Mouse (Mus musculus) hindbrain, embryonic 15.5 days (tissue): ENCODE measurements around the gene Slc7a8. TPM values are rescaled to one million over a fixed set of nuclear protein-coding genes. Genes with fewer than 3 reads are reported as not detected.

Experiments
- ATAC-seq: fragments of 200-750 bp; cut with Nextera tagmentation; 2 replicates; pipeline ENCODE4 v1.8.0; 2017; ENCODE audit warnings: low read depth, moderate number of reproducible peaks, moderate TSS enrichment; ENCODE audit not compliant: low FRiP score
- H3K27ac ChIP-seq: fragments of 300-500 bp; sonication (generic); replicated peaks from 2 replicates; pipeline ENCODE4 v1.5.1; 2015; ENCODE audit warnings: mild to moderate bottlenecking, inconsistent platforms
- H3K27me3 ChIP-seq: fragments of 300-500 bp; sonication (generic); 2 replicates; pipeline ENCODE4 v1.6.1; 2015; ENCODE audit warnings: control low read depth, inconsistent platforms
- H3K36me3 ChIP-seq: fragments of 300-500 bp; sonication (generic); 2 replicates; pipeline ENCODE4 v1.6.1; 2015; ENCODE audit warnings: control low read depth, inconsistent platforms
- H3K4me1 ChIP-seq: fragments of 300-500 bp; sonication (generic); replicated peaks from 2 replicates; pipeline ENCODE4 v1.6.1; 2015; ENCODE audit warnings: control low read depth, inconsistent platforms
- H3K4me2 ChIP-seq: fragments of 300-500 bp; sonication (generic); 2 replicates; pipeline ENCODE4 v1.6.1; 2015; ENCODE audit warnings: moderate library complexity, mild to moderate bottlenecking, inconsistent platforms
- H3K4me3 ChIP-seq: fragments of 300-500 bp; sonication (generic); 2 replicates; pipeline ENCODE4 v1.5.1; 2015; ENCODE audit warnings: mild to moderate bottlenecking, inconsistent platforms
- H3K9ac ChIP-seq: fragments of 300-500 bp; sonication (generic); 2 replicates; pipeline ENCODE4 v1.6.1; 2015; ENCODE audit warnings: inconsistent platforms
- H3K9me3 ChIP-seq: fragments of 300-500 bp; sonication (generic); 2 replicates; pipeline ENCODE4 v1.6.1; 2016; ENCODE audit warnings: control low read depth, inconsistent platforms
- WGBS: fragments of 180-500 bp; shearing (Covaris S2); methylation state at CpG from one replicate; pipeline ENCODE4 v1.1.7; 2015; 5-methylcytosine and 5-hydroxymethylcytosine counted together
- polyA plus RNA-seq: library from polyadenylated mRNA; unstranded; fragments of >200 nt; fragmentation: Nextera tagmentation; extraction: Ambion mirVana; gene quantifications from 2 replicates; pipeline ENCODE4 v1.2.1, GENCODE M21; 2015

Slc7a8 gene
- polyA plus RNA-seq, 1 experiment from 2014 or later, result 9.1 TPM

- Histone ChIP-seq H3K27me3 (no peaks in the 10 kb centered on the region), H3K36me3 (no peaks in the 10 kb centered on the region), H3K27ac (no peak overlapping the region), H3K4me3 (no peak overlapping the region), H3K9ac (no peak overlapping the region), H3K9me3 (no peaks in the 10 kb centered on the region), H3K4me1 (peaks cover 4% of the 10 kb centered on the region; the same call in 1 of the 2 replicates), H3K4me2 (no peak overlapping the region)
- no peak for ATAC-seq
- 73% methylated on average over 4 of the region's 4 CpGs for WGBS
These were observed 32.5 kb downstream of the Slc7a8 start for GRCm38 (mm10) chr14:54749238-54749637.

DNA sequence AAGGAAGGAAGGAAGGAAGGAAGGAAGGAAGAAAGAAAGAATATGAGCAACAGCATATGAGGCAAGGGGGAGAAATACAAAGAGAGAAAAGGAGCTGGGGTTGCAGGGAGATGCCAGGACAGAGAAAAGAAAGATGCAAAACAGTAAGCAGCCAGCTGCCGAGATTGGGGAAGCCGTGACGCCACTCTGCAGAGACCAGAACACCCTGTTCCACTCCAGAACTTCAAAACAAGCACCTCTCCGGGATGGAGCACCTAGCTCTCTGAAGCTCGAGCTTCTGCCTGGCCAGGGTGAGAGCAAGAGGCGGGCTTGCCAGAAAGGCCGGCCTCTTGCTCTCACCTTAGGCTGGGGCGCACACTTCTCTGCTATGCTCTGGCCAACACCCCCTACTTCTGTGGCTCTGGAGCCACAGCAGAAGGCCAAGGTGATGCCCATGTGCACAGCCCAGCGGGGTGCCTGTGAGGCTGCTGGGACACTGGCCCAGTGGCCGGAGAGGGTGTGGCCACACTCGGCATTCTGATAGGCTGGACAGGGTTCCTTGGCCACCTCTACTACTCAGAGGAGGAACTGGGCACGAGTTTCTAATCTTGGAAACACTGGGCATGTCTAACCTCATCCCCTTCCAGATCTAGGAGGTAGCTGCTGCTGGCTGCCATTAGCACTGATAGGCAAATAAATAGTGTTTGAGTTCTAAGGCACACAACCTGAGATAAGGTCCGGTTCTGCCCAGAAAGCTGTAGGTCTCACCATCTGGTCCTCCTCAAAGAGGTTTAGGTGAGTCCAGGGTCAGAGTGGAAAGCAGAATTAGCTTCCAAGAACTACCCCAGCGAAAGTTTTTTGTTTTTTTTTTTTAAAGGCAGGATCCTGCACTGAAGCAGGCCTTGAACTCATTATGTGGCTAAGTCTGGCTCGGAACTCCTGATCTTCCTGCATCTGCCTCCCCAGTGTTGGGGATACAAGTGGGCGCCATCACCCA lies 33.5 kb downstream of the Slc7a8 start:
- Histone ChIP-seq H3K4me2 (no peak overlapping the region), H3K4me3 (no peak overlapping the region), H3K27ac (no peak overlapping the region), H3K9me3 (no peaks in the 10 kb centered on the region), H3K9ac (no peak overlapping the region), H3K4me1 (no peaks in the 10 kb centered on the region), H3K36me3 (no peaks in the 10 kb centered on the region), H3K27me3 (no peaks in the 10 kb centered on the region)
- WGBS, result 84% methylated on average over 16 of the region's 16 CpGs
- no peak for ATAC-seq

DNA sequence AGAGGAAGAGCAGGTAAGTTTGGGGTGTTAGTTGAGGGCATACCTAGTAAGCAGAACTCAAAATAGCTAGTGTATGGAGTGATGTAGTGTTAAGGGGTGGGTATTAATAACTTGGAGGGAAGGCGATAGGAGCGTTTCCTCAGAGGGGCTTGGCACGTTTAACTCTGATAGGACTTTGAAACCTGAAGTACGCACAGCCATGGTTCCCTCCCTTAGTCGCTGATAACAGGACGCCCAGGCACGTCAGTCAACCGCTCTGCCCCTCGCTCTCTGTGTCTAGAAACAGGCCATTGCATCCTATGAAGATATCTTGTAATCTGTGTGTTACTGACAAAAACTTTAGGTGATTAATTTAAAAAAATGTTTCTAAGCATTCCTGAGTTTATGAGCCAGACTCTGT lies 35.7 kb downstream of the Slc7a8 start:
- no peaks in the 10 kb centered on the region for H3K36me3 ChIP-seq
- no peaks in the 10 kb centered on the region for H3K4me1 ChIP-seq
- H3K4me2 ChIP-seq, result no peak overlapping the region
- no peak overlapping the region for H3K27ac ChIP-seq
- WGBS, result 96% methylated on average over 9 of the region's 9 CpGs
- no peaks in the 10 kb centered on the region for H3K27me3 ChIP-seq
- H3K9me3 ChIP-seq, result no peaks in the 10 kb centered on the region
- H3K4me3 ChIP-seq, result no peak overlapping the region
- H3K9ac ChIP-seq, result no peak overlapping the region
- ATAC-seq, result no peak

DNA sequence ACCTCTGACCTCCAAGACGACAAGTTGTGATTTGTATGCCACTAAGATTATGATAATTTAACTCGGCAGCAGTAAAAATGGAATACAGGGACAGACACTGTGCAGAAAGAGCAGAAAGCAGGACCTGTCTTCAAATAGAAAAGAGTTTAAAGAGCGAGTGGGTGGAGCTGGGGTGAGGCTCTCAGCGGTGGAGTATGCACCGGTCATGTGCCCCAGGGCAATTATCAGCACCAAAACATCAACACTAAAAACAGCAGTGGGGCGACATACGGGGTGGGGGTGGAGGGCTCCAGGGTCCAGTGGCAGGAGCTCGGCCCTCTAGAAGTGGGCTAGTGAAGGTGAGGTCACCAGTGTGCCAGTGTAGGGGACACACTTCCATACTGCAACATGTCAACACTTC lies 37.3 kb downstream of the Slc7a8 start:
- Histone ChIP-seq H3K9ac (no peak overlapping the region), H3K9me3 (no peaks in the 10 kb centered on the region), H3K36me3 (no peaks in the 10 kb centered on the region), H3K27ac (no peak overlapping the region), H3K4me1 (no peaks in the 10 kb centered on the region), H3K4me2 (no peak overlapping the region), H3K4me3 (no peak overlapping the region), H3K27me3 (no peaks in the 10 kb centered on the region)
- no peak for ATAC-seq
- 81% methylated on average over 8 of the region's 8 CpGs for WGBS

DNA sequence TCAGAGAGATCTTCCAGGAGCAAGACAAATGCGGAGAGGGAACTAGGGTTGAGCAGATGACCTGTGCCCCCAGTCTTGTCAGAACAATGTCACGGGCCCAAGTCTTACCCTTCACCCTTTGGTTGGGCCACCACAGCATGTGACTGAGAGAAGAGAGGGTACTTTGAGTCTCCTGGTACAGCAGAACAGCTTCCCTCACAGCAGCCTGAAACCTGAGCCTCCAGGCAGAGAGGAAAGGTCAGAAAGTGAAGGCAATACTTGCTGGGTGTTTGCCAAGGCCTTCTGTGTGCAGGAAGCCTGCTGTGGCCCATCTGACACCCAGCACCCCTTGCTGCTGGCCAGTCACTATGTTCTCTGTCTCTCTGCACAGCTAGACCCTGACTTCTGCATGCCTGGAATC lies 39.4 kb downstream of the Slc7a8 start:
- Histone ChIP-seq H3K4me3 (no peak overlapping the region), H3K27ac (no peak overlapping the region), H3K4me1 (peaks cover 4% of the 10 kb centered on the region), H3K27me3 (no peaks in the 10 kb centered on the region), H3K36me3 (no peaks in the 10 kb centered on the region), H3K9me3 (no peaks in the 10 kb centered on the region), H3K4me2 (no peak overlapping the region), H3K9ac (no peak overlapping the region)
- 63% methylated on average over 2 of the region's 2 CpGs for WGBS
- ATAC-seq, result no peak

DNA sequence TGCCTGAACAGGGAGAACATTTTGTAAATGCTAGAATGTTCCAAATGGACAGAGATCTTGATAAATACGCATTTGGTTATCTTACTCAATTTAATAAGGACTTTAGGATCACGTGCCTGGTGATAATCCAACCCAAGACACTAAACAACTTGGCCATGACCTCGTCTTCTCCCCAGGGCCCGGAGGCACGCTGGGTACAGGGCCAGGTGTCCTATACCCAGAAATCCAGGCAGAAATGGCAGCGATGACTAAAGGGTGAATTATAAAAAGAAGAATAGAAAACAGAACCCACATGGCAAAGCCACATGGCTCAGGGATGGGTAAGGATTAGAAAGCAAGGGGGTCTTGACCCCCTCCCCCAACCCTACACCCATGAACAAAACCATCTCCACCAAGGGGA lies 40.0 kb downstream of the Slc7a8 start:
- H3K4me1 ChIP-seq, result peaks cover 10% of the 10 kb centered on the region

DNA sequence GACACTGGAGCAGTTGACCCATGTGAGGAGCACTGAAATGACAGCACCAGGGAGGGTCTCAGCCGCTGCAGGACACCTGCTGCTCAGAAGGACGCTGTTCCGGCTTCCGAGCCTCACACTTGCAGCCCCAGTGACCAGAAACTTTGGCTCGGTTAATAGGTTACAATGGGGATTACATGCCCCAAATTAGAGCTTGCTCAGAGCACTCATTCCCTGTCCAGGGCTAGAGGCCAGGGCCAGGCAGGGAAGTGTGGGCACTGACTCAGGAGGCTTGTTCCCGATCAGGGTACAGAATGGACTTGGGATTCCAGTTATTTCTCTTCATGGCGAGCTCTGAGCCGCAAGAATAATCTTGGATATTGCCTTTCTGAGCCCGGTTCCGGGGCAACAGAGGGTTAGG lies 44.1 kb downstream of the Slc7a8 start:
- WGBS, result 66% methylated on average over 10 of the region's 10 CpGs
- H3K27ac ChIP-seq, result peak overlapping the region; percentile 28
- H3K9ac ChIP-seq, result no peak overlapping the region
- H3K4me1 ChIP-seq, result peaks cover 13% of the 10 kb centered on the region
- no peak overlapping the region for H3K4me3 ChIP-seq
- no peaks in the 10 kb centered on the region for H3K9me3 ChIP-seq
- H3K4me2 ChIP-seq, result no peak overlapping the region
- ATAC-seq, result no peak
- H3K36me3 ChIP-seq, result no peaks in the 10 kb centered on the region
- no peaks in the 10 kb centered on the region for H3K27me3 ChIP-seq

More for the DNA sequence above, 40.0 kb downstream of the Slc7a8 start:
- no peak for ATAC-seq
- H3K27ac ChIP-seq, result no peak overlapping the region
- no peaks in the 10 kb centered on the region for H3K36me3 ChIP-seq
- 88% methylated on average over 6 of the region's 6 CpGs for WGBS
- H3K9ac ChIP-seq, result no peak overlapping the region
- no peak overlapping the region for H3K4me2 ChIP-seq
- no peaks in the 10 kb centered on the region for H3K27me3 ChIP-seq
- H3K4me3 ChIP-seq, result no peak overlapping the region
- H3K9me3 ChIP-seq, result no peaks in the 10 kb centered on the region

DNA sequence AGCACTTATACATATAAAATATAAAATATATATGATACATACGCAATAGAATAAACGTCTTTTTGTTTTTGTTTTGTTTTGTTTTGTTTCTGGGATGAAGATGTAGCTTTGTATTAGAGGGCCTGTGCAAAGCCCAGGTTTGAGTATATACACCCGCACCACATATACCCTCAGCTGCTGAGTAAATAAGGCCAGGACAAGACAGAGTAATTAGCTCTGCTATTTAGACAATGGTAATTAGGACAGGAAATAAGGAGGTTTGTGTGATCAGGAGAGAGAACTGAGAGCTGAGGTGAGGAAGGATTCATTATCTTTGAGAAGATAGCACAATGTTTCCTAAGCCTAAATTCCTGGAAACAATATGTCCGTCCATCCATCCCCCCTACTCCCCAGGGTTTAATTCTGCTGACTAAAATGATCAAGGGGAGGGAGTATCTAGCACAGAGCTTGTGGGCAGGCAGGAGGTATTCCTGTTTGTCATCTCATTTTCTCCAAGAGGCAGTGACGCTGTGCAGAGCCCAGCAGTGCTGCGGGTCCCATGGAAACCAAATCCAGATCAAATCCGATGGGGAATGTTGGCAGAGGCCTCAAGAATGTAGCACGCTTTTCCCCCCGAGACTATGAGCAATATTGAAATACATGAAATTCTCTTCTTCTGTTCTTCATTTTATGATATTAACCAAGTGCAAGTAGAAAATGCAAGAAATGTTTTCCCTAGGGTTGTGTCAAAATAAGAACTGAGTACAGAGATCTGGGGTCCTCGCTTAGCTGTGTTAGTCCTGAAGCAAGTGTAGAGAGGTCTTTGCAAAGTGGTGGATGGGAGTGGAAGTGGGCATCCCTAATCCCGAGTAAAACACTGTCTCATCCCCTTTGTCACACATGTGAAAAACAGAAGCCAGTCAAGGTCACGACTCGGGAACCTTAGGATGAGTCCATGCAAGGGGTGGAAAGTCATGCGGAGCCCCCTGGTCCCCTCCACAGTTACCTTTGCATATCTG lies 44.9 kb downstream of the Slc7a8 start:
- Histone ChIP-seq H3K36me3 (no peaks in the 10 kb centered on the region), H3K27me3 (no peaks in the 10 kb centered on the region), H3K4me2 (no peak overlapping the region), H3K27ac (peak overlapping the region; percentile 28), H3K9me3 (no peaks in the 10 kb centered on the region), H3K9ac (no peak overlapping the region), H3K4me3 (no peak overlapping the region), H3K4me1 (peaks cover 13% of the 10 kb centered on the region)
- 52% methylated on average over 14 of the region's 14 CpGs for WGBS
- peak; percentile 68; the same call in 1 of the 2 replicates for ATAC-seq

DNA sequence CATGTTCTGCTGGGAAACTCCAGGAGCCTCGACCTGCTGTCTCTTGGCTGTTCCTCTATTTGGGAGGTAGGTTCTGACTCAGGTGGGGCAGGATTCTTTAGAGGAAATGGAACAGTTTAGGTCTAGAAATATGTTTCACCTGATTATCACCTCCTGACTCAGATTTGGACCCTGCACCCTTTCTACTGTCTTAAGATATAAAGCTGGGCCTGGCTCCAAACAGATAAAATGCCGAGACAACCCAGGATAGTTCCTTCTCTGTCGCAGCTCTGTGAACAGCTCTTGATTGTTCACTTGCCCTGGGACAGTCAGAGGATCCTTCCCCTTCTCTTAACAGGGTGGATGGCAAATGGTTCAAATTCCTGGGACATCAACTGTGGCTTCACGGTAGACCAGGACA lies 46.5 kb downstream of the Slc7a8 start:
- no peaks in the 10 kb centered on the region for H3K9me3 ChIP-seq
- H3K27me3 ChIP-seq, result no peaks in the 10 kb centered on the region
- H3K4me3 ChIP-seq, result no peak overlapping the region
- 84% methylated on average over 4 of the region's 4 CpGs for WGBS
- no peak overlapping the region for H3K4me2 ChIP-seq
- peaks cover 13% of the 10 kb centered on the region for H3K4me1 ChIP-seq
- H3K36me3 ChIP-seq, result no peaks in the 10 kb centered on the region
- H3K9ac ChIP-seq, result no peak overlapping the region
- ATAC-seq, result no peak
- no peak overlapping the region for H3K27ac ChIP-seq

DNA sequence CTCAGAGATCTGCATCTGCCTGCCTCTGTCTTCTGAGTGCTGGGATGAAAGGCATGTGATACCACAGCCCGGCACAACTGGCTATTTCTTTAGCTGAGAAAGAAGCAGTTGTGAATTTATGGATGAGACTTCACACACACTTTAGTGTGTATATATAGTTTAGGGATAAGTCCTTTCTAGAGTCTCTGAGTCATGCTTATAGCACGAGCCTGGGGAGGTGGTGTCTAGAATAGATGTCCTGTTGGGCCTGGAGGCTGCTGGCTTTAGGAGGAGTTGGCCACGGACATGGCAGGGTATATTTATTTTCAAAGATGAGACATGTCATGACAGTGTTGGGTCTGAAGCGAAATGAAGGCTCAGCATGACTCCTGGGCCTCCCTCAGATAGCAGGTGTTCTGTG lies 47.7 kb downstream of the Slc7a8 start:
- 80% methylated on average over 4 of the region's 4 CpGs for WGBS
- no peaks in the 10 kb centered on the region for H3K27me3 ChIP-seq
- H3K27ac ChIP-seq, result no peak overlapping the region
- no peak overlapping the region for H3K4me3 ChIP-seq
- no peaks in the 10 kb centered on the region for H3K36me3 ChIP-seq
- ATAC-seq, result no peak
- H3K9ac ChIP-seq, result no peak overlapping the region
- peaks cover 13% of the 10 kb centered on the region for H3K4me1 ChIP-seq
- H3K4me2 ChIP-seq, result no peak overlapping the region
- no peaks in the 10 kb centered on the region for H3K9me3 ChIP-seq

- H3K27me3 ChIP-seq, result no peaks in the 10 kb centered on the region
- H3K36me3 ChIP-seq, result no peaks in the 10 kb centered on the region
- H3K27ac ChIP-seq, result no peak overlapping the region
- no peak overlapping the region for H3K4me2 ChIP-seq
- no peak overlapping the region for H3K4me3 ChIP-seq
- H3K4me1 ChIP-seq, result peaks cover 7% of the 10 kb centered on the region
- H3K9ac ChIP-seq, result no peak overlapping the region
- no peak for ATAC-seq
- H3K9me3 ChIP-seq, result no peaks in the 10 kb centered on the region
- WGBS, result 93% methylated on average over 8 of the region's 8 CpGs
These were observed 49.5 kb downstream of the Slc7a8 start for GRCm38 (mm10) chr14:54732206-54732605.

- Histone ChIP-seq H3K4me3 (no peak overlapping the region), H3K9me3 (no peaks in the 10 kb centered on the region), H3K27me3 (no peaks in the 10 kb centered on the region), H3K36me3 (no peaks in the 10 kb centered on the region), H3K27ac (no peak overlapping the region), H3K9ac (no peak overlapping the region), H3K4me1 (no peaks in the 10 kb centered on the region), H3K4me2 (no peak overlapping the region)
- ATAC-seq, result no peak
- WGBS, result 91% methylated on average over 6 of the region's 6 CpGs
These were observed 51.4 kb downstream of the Slc7a8 start for GRCm38 (mm10) chr14:54730305-54730704.
